Mouse (Mus musculus) T-helper 2 cell (primary cell): Measurements from ENCODE around the gene Mllt3.

Source experiments
- in situ Hi-C: fragments of 300-600 bp; cut with MboI, MseI; formaldehyde crosslinking; loops from one replicate; pipeline ENCODE4 v1.15.1; 2025; ENCODE audit warnings: high pct_unique_total_duplicates

Gene Mllt3

DNA sequence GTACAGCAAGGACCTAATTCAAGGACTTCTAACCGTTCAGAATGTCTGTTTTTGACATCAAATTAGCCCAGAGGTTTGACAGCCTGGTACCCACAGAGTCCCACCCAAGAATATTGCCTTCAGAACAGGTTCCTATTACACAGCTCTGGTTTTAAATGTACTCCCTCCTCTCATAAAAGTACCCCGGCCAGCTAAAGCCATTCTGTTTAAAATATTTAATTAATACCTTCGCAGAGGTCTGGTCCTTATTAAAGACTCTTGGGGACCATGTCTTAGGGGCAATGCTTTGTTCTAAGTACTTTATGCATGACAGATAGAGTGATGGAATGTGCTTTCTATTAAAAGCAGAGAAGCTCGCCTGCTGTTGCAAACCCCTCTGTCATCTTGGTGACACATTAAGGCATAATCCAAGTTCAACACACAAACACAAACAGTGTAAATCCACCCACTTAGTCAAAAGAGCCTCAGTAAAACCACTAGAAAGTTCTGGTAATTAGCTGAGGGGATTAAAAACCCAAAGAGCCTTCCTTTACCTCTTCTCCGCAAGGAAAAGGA, 302.0 kb downstream of the Mllt3 start:
- in situ Hi-C loops, result no loop called here

GRCm38 (mm10) chr4:87728581-87728980, 304.6 kb downstream of the Mllt3 start:
- in situ Hi-C loops, result no loop called here

GRCm38 (mm10) chr4:87723448-87723847, 309.7 kb downstream of the Mllt3 start:
- in situ Hi-C loops, result loop anchor here (25.0 kb wide), 1 partner anchor 1239 kb away; no protein-coding TSS in a partner anchor
